Mouse (Mus musculus) midbrain, postnatal 0 days (tissue): ENCODE results near the gene Atp13a1. TPM values are rescaled to one million over a fixed set of nuclear protein-coding genes. Genes with fewer than 3 reads are reported as not detected.

Experiments
- ATAC-seq: fragments of 200-750 bp; cut with Nextera tagmentation; 2 replicates; pipeline ENCODE4 v1.8.0; 2017; ENCODE audit warnings: moderate number of reproducible peaks, mild to moderate bottlenecking, moderate TSS enrichment, moderate library complexity; ENCODE audit not compliant: low FRiP score
- DNase-seq: peaks from one replicate; pipeline ENCODE4 v3.0.0-alpha.2; 2015; ENCODE audit warnings: low spot score
- H3K27ac ChIP-seq: fragments of 300-500 bp; sonication (generic); 2 replicates; pipeline ENCODE4 v1.5.1; 2014; ENCODE audit warnings: low read depth, mild to moderate bottlenecking, low read length, mixed read lengths
- H3K27me3 ChIP-seq: fragments of 300-500 bp; sonication (generic); 2 replicates; pipeline ENCODE4 v1.6.1; 2014; ENCODE audit warnings: low read length, control low read depth, mixed read lengths; ENCODE audit not compliant: insufficient read depth
- H3K36me3 ChIP-seq: fragments of 300-500 bp; sonication (generic); 2 replicates; pipeline ENCODE4 v1.6.1; 2014; ENCODE audit warnings: low read length, control low read depth, mixed read lengths; ENCODE audit not compliant: insufficient read depth
- H3K4me1 ChIP-seq: fragments of 300-500 bp; sonication (generic); 2 replicates; pipeline ENCODE4 v1.6.1; 2014; ENCODE audit warnings: mild to moderate bottlenecking, control low read depth, antibody characterized with exemption, low read length, mixed read lengths; ENCODE audit not compliant: insufficient read depth
- H3K4me2 ChIP-seq: fragments of 300-500 bp; sonication (generic); 2 replicates; pipeline ENCODE4 v1.6.1; 2014; ENCODE audit warnings: low read depth, mild to moderate bottlenecking, low read length, mixed read lengths; ENCODE audit not compliant: poor library complexity, severe bottlenecking
- H3K4me3 ChIP-seq: fragments of 300-500 bp; sonication (generic); 2 replicates; pipeline ENCODE4 v1.5.1; 2014; ENCODE audit warnings: low read depth, mild to moderate bottlenecking, low read length, moderate library complexity
- H3K9ac ChIP-seq: fragments of 300-500 bp; sonication (generic); replicated peaks from 2 replicates; pipeline ENCODE4 v1.6.1; 2014; ENCODE audit warnings: mild to moderate bottlenecking, low read length, moderate library complexity, mixed read lengths; ENCODE audit not compliant: poor library complexity, severe bottlenecking
- H3K9me3 ChIP-seq: fragments of 300-500 bp; sonication (generic); 2 replicates; pipeline ENCODE4 v1.6.1; 2016; ENCODE audit warnings: low read length, control low read depth
- CTCF ChIP-seq: IDR thresholded peaks from 2 replicates; pipeline ENCODE4 v1.5.1; 2016; ENCODE audit warnings: antibody characterized with exemption, mild to moderate bottlenecking
- WGBS: fragments of 180-500 bp; shearing (Covaris S2); extraction: QIAGEN DNeasy Blood & Tissue Kit; methylation state at CpG from one replicate; pipeline ENCODE4 v1.1.7; 2014; 5-methylcytosine and 5-hydroxymethylcytosine counted together
- polyA plus RNA-seq: library from polyadenylated mRNA; unstranded; fragments of >200 nt; fragmentation: Nextera tagmentation; extraction: Ambion mirVana; gene quantifications from 2 replicates; pipeline ENCODE4 v1.2.1, GENCODE M21; 2015
- total RNA-seq: library from RNA; depleted of rRNA; stranded (reverse); fragments of >200 nt; gene quantifications from 2 replicates; pipeline ENCODE4 v1.2.3, GENCODE M21; 2014; rRNA removed

Atp13a1 gene
- total and polyA plus RNA-seq, 2 experiments from 2014 or later: 44.6 to 92.7 TPM

DNA sequence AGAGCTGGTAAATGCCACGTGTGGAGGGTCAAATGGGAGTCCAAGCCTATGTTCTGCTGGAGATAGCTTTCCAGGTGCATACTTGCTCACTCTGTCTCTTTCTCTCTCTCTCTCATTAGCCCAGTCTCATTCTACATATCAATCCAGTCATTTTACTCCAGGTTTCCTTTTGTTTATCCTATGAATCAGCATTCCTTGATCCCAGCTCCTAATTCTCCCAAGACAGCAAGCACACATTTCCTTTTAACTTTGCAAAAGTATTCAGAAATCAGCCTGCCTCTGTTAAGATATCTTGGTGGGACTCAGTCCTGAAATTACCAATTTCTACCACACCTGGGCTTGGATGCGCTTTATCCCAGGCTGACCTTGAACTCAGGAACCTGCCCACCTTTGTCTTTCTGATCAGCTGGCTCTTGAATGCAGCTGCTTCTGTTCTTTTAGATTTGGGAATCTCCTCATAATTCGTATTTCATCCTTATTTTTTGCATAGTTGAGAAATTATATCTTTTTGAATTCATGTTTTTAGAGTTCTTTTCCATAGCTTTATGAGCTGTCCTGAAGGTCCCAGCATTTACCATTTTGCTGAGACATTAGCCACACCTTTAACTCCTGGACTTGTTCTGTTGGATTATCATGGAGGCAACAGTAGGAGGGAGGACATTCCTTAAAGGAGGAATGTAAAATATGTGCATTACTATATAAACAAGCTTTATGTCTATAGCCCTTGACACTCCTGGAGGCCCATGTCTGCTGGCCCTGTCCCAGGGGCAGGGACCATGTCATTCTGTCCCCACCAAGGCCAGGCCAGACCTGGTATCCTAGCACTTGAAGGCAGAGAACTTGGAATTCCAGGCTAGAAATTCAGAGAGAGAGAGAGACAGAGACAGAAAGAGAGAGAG, 56.5 kb downstream of the Atp13a1 start:
- no peak for TF ChIP-seq CTCF
- Histone ChIP-seq H3K4me3 (no peak overlapping the region), H3K9ac (no peak overlapping the region), H3K4me1 (no peaks in the 10 kb centered on the region), H3K9me3 (no peaks in the 10 kb centered on the region), H3K27ac (no peak overlapping the region), H3K4me2 (no peak overlapping the region), H3K27me3 (no peaks in the 10 kb centered on the region), H3K36me3 (0 out of 2 replicates have a peak, but pooled peaks cover 2% of the 10 kb centered on the region)
- 86% methylated on average over 3 of the region's 3 CpGs for WGBS
- no peak for ATAC-seq
- DNase-seq: no peak

DNA sequence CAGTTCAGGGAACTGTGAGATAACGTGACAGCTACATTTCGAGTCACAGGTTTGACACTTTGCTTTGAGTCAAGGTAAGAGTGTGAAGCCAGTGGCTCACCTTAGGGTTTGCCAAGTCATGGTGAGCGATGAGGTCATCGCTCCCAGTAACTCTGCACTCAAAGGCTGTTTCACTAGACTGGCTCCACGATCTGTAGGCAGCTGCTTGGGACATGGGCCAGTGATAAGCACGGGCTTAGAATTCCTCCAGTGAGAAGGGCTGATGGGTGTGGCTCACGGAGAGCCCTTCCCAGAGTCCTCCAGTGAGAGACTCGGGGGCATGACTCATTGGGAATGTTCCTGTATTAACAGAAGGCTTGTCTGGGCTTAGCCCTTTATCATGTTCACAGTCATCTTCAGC, 58.0 kb downstream of the Atp13a1 start:
- H3K9me3 ChIP-seq: no peaks in the 10 kb centered on the region
- 90% methylated on average over 8 of the region's 8 CpGs for WGBS
- H3K27me3 ChIP-seq: no peaks in the 10 kb centered on the region
- no peaks in the 10 kb centered on the region for H3K4me1 ChIP-seq
- no peak overlapping the region for H3K9ac ChIP-seq
- no peak for DNase-seq
- 0 out of 2 replicates have a peak, but pooled peaks cover 2% of the 10 kb centered on the region for H3K36me3 ChIP-seq
- TF ChIP-seq CTCF: no peak
- no peak overlapping the region for H3K4me3 ChIP-seq
- no peak overlapping the region for H3K27ac ChIP-seq
- ATAC-seq: no peak
- no peak overlapping the region for H3K4me2 ChIP-seq

DNA sequence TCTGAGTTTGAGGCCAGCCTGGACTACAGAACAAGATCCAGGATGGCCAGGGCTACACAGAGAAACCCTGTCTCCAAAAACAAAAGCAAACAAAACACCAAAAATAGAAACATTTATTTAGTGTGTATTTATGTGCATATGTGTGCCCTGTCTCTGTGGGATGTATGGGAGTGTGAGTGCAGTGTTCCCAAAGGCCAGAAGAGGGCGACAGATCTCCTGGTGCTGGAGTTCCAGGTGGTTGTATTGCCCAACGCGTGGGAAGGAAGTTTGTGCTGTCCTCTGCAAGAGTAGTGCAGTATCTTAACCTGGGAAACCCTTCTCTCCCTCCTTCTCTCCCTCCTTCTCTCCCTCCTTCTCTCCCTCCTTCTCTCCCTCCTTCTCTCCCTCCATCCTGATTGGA, 58.9 kb downstream of the Atp13a1 start:
- no peaks in the 10 kb centered on the region for H3K9me3 ChIP-seq
- TF ChIP-seq CTCF: peak; percentile 52
- H3K4me3 ChIP-seq: no peak overlapping the region
- no peak overlapping the region for H3K9ac ChIP-seq
- no peaks in the 10 kb centered on the region for H3K27me3 ChIP-seq
- 0 out of 2 replicates have a peak, but pooled peaks cover 2% of the 10 kb centered on the region for H3K36me3 ChIP-seq
- WGBS: 50% methylated on average over 3 of the region's 3 CpGs
- H3K4me2 ChIP-seq: no peak overlapping the region
- H3K27ac ChIP-seq: no peak overlapping the region
- no peak for DNase-seq
- no peaks in the 10 kb centered on the region for H3K4me1 ChIP-seq
- no peak for ATAC-seq

DNA sequence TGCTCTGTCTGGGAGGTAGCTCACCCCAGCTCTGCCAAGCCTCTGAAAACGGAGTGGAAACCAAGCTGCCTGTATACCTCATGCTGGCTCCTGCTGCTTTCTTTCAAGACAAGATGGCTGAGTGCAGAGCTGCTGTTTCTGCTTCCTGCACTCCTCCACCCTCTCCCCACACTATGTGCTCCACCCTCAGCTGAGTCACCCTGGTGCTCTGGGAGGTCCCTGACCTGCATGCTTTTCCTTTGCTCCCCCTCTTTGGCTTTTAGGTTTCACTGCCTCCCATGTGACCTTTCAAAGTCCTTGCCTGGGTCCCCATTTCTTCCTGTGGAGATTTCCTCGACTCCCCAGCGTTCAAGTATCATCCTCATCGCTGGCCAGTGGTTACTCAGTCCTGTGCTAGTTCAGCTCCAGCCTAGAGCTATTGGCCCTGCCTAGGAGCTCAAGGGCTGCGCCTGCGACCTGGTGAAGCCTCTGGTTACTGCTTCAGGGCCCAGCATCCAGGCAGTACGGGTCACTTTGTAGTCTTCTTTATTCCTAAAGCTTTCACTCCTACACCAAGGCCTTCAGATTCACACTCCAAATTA, 60.1 kb downstream of the Atp13a1 start:
- Histone ChIP-seq H3K27me3 (no peaks in the 10 kb centered on the region), H3K27ac (no peak overlapping the region), H3K4me3 (no peak overlapping the region), H3K9me3 (no peaks in the 10 kb centered on the region), H3K4me1 (no peaks in the 10 kb centered on the region), H3K36me3 (0 out of 2 replicates have a peak, but pooled peaks cover 2% of the 10 kb centered on the region), H3K9ac (no peak overlapping the region), H3K4me2 (no peak overlapping the region)
- no peak for DNase-seq
- WGBS: 80% methylated on average over 7 of the region's 7 CpGs
- no peak for ATAC-seq
- no peak for TF ChIP-seq CTCF

DNA sequence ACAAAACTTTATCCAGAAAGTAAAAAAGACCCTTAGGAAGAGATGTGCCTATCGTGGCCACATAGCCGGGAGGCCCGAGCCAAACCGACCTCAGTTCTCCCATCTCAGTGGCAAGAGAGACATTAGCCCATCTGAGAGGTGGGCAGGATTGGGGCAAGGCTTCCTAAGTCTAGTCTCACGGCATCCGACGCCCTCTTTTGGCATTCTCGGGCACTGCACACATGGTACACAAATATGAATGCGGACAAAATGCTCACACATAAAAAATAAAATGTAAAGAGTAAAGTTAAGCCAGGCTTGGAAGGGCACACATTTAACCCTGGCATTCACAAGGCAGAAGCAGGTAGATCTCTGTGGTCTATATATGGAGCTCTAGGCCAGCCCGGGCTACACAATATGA, 62.9 kb downstream of the Atp13a1 start:
- Histone ChIP-seq H3K4me3 (no peak overlapping the region), H3K4me1 (no peaks in the 10 kb centered on the region), H3K27me3 (no peaks in the 10 kb centered on the region), H3K4me2 (no peak overlapping the region), H3K36me3 (0 out of 2 replicates have a peak, but pooled peaks cover 2% of the 10 kb centered on the region), H3K9ac (no peak overlapping the region), H3K27ac (no peak overlapping the region), H3K9me3 (no peaks in the 10 kb centered on the region)
- ATAC-seq (no peak), DNase-seq (no peak)
- peak; percentile 1; the same call in 1 of the 2 replicates for TF ChIP-seq CTCF
- WGBS: 94% methylated on average over 10 of the region's 10 CpGs

Other genes with a start within 250 kb of the Atp13a1 start
- 22.4 and 29.3 TPM in 2 replicates for gene Zfp868, start 165.6 kb upstream of the Atp13a1 start, total RNA-seq
- 21.5 and 26.0 TPM in 2 replicates for gene Zfp868, start 165.6 kb upstream of the Atp13a1 start, polyA plus RNA-seq
- 3.6 and 5.9 TPM in 2 replicates for gene Zfp964, start 136.7 kb upstream of the Atp13a1 start, total RNA-seq
- gene Zfp964, start 136.7 kb upstream of the Atp13a1 start, polyA plus RNA-seq: 0.99 and 1.2 TPM in 2 replicates
- gene Zfp869, start 80.4 kb upstream of the Atp13a1 start, total RNA-seq: 14.6 and 17.5 TPM in 2 replicates
- 14.4 and 15.5 TPM in 2 replicates for gene Zfp869, start 80.4 kb upstream of the Atp13a1 start, polyA plus RNA-seq
- gene Zfp963, start 41.2 kb upstream of the Atp13a1 start, total RNA-seq: 3.3 and 5.3 TPM in 2 replicates
- gene Zfp963, start 41.2 kb upstream of the Atp13a1 start, polyA plus RNA-seq: 5.0 and 5.5 TPM in 2 replicates
- 1.5 and 2.4 TPM in 2 replicates for gene Gm20422, start 16.3 kb upstream of the Atp13a1 start, total RNA-seq
- gene Gm20422, start 16.3 kb upstream of the Atp13a1 start, polyA plus RNA-seq: not detected in 2 replicates
- 44.7 and 53.4 TPM in 2 replicates for gene Zfp866, start within 50 bp of the Atp13a1 start, total RNA-seq
- 19.2 and 20.0 TPM in 2 replicates for gene Zfp866, start within 50 bp of the Atp13a1 start, polyA plus RNA-seq
- gene Gmip, start 17.5 kb downstream of the Atp13a1 start, total RNA-seq: 53.9 and 71.2 TPM in 2 replicates
- gene Gmip, start 17.5 kb downstream of the Atp13a1 start, polyA plus RNA-seq: 33.7 and 37.6 TPM in 2 replicates
- gene Lpar2, start 31.3 kb downstream of the Atp13a1 start, total RNA-seq: 5.4 and 7.7 TPM in 2 replicates
- 0.44 and 0.63 TPM in 2 replicates for gene Lpar2, start 31.3 kb downstream of the Atp13a1 start, polyA plus RNA-seq
- gene Pbx4, start 41.3 kb downstream of the Atp13a1 start, total RNA-seq: 35.7 and 43.9 TPM in 2 replicates
- gene Pbx4, start 41.3 kb downstream of the Atp13a1 start, polyA plus RNA-seq: 91.0 and 98.8 TPM in 2 replicates
- gene Cilp2, start 96.5 kb downstream of the Atp13a1 start, total RNA-seq: 12.0 and 14.9 TPM in 2 replicates
- gene Cilp2, start 96.5 kb downstream of the Atp13a1 start, polyA plus RNA-seq: 7.5 and 8.0 TPM in 2 replicates
- gene Tssk6, start 111.0 kb downstream of the Atp13a1 start, total RNA-seq: not detected in 2 replicates
- gene Tssk6, start 111.0 kb downstream of the Atp13a1 start, polyA plus RNA-seq: 4.4 and 4.6 TPM in 2 replicates
- 55.6 and 86.8 TPM in 2 replicates for gene Ndufa13, start 111.4 kb downstream of the Atp13a1 start, total RNA-seq
- gene Ndufa13, start 111.4 kb downstream of the Atp13a1 start, polyA plus RNA-seq: 239 and 243 TPM in 2 replicates
- 7.6 and 8.0 TPM in 2 replicates for gene Yjefn3, start 111.5 kb downstream of the Atp13a1 start, total RNA-seq
- gene Yjefn3, start 111.5 kb downstream of the Atp13a1 start, polyA plus RNA-seq: 13.4 and 15.4 TPM in 2 replicates
- 24.4 and 30.1 TPM in 2 replicates for gene Gatad2a, start 205.2 kb downstream of the Atp13a1 start, total RNA-seq
- gene Gatad2a, start 205.2 kb downstream of the Atp13a1 start, polyA plus RNA-seq: 17.2 and 19.3 TPM in 2 replicates